In the genomic region with DNA sequence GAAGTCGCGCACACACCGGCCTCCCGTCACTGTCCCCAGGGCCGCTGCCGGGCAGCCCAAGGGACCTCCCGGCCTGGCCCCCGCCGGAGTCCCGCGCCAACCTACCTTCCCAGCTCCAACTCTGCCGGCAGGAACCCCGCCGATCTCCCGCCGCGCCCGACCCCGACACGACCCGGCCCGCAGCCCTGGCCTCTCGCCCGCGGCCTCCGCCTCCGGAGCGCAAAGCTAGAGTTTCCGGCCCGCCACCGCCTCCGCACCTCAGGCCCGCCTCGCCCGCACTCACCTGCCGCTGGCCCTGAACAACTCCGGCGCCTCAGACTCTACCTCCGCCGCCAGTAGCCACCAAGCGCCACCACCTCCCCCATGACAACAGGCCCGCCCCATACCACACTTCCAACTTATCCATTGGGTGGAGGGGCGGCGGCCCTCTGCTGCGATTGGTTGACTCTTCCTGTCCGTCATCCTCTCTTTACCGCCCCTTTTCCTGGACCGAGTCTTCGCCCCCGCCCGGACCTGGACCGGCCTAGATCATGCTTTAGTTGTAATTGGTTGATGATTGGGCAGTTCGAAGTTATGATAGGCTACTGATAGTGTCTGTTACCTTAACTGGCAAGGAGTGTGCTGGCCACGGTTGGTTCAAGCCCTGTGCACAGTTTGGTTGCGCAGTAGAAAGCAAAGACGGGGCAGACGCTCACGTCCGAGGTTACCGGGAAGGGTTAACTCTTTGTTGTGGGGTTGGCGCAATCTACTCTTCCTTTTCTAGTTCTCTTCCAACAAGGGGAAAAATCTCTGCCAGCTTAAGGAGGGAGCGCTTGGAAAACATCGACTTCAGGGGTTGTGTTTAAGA, we compare ENCODE assay signal across 8 mouse cellular contexts. TPM values are rescaled to one million over a fixed set of nuclear protein-coding genes. Genes with fewer than 3 reads are reported as not detected.
DNase-seq lines count a peak whose midpoint lies in the region; ATAC-seq lines count a peak whose summit lies in the region.

Gene Numb (minus strand): TSS at position 400 of the 847 bp plus-strand sequence.

- H3K27ac ChIP-seq in intestine, embryonic 14.5 days (ENCODE audit: low read depth), result peak within 1 kb of the TSS; percentile 89

- H3K4me1 ChIP-seq in intestine, embryonic 14.5 days (replicated peaks; ENCODE audit: control insufficient read depth, insufficient read depth, low read length), result peaks cover 20% of the 10 kb centered on the region

- H3K9ac ChIP-seq in intestine, embryonic 14.5 days (ENCODE audit: low read length), result peak within 1 kb of the TSS; percentile 86

- H3K9me3 ChIP-seq in intestine, embryonic 14.5 days (ENCODE audit: control insufficient read depth, low read length), result no peaks in the 10 kb centered on the region

- ATAC-seq in intestine, embryonic 14.5 days (replicated peaks; ENCODE audit: low FRiP score, low TSS enrichment, low read depth), result peak; percentile 100

- H3K36me3 ChIP-seq in intestine, embryonic 14.5 days (ENCODE audit: control insufficient read depth, insufficient read depth, low read length), result 0 out of 2 replicates have a peak, but pooled peaks cover 2% of the 10 kb centered on the region

- H3K4me2 ChIP-seq in intestine, embryonic 14.5 days (ENCODE audit: low read length), result peak within 1 kb of the TSS; percentile 69

- H3K4me3 ChIP-seq in intestine, embryonic 14.5 days (ENCODE audit: low read depth, low read length), result peak within 1 kb of the TSS; percentile 87

- DNase-seq in adrenal gland, adult 18-20 months (ENCODE audit: low spot score in 2 of 2), result peak; percentile 91 to 94
- peak; percentile 97 for DNase-seq in embryo, embryonic 11 days
- DNase-seq in gastrocnemius, postnatal 25 days, result peak; percentile 99
- peak; percentile 97 for DNase-seq in intestine, embryonic 14.5 days (ENCODE audit: low spot score)
- peak; percentile 99 for DNase-seq in left cerebral cortex, postnatal 14 days (ENCODE audit: low spot score in 2 of 2)
- DNase-seq in mesoderm, embryonic 11.5 days (ENCODE audit: low read depth, low spot score), result peak; percentile 99
- DNase-seq in right cerebral cortex, postnatal 36 days (ENCODE audit: low spot score in 2 of 2), result peak; percentile 99
- DNase-seq in yolk sac, embryonic 10.5 days (ENCODE audit: low spot score), result peak; percentile 100

- H3K27me3 ChIP-seq in intestine, embryonic 14.5 days (replicated peaks; ENCODE audit: control insufficient read depth, insufficient read depth, low read length), result no peaks in the 10 kb centered on the region

- intact Hi-C loops in left cerebral cortex, postnatal 14 days (cut with DNase I), result loop anchor here (5.0 to 10.0 kb wide), 2 partner anchors 39 to 67 kb away; no protein-coding TSS in a partner anchor

- 1% methylated on average over 60 of the region's 63 CpGs for WGBS in intestine, embryonic 14.5 days

RNA-seq across cellular contexts. Expression of gene Numb, which starts in this region (rescaled TPM):
- total RNA-seq in adrenal gland, adult 18-20 months (2021), result 10 to 100 TPM; 51.9 to 57.5 TPM
- 10 to 100 TPM; 14.3 to 14.9 TPM for total RNA-seq in gastrocnemius, postnatal 25 days (2021)
- polyA plus RNA-seq in intestine, embryonic 14.5 days (2014; fragmentation: Nextera tagmentation; extraction: Ambion mirVana), result 30.1 and 32.2 TPM in 2 replicates
- 10 to 100 TPM; 53.9 to 65.2 TPM for total RNA-seq in left cerebral cortex, postnatal 14 days (2021)

Comparison
In these comparisons a context has a peak if more than half of its experiments do, and no peak if none do; other contexts are left out.
1. Peak in every context shown above with its lines: DNase-seq, ATAC-seq, H3K4me3 ChIP-seq and H3K27ac ChIP-seq.